Mouse (Mus musculus): ENCODE measurements at regions not wholly inside any gene's neighbourhood (a gene's known extent, or its start where the extent isn't known, plus 50 kb on each side); places are given as distances from the start of the nearest gene placed in this dataset.

- H3K27me3 ChIP-seq (ENCODE audit: insufficient read depth, low read length), result no peaks in the 10 kb centered on the region
- H3K4me2 ChIP-seq (ENCODE audit: low read depth, low read length, poor library complexity, severe bottlenecking), result no peak overlapping the region
- no peak overlapping the region for H3K27ac ChIP-seq (ENCODE audit: low read depth, low read length)
- 60% methylated on average over 2 of the region's 2 CpGs for WGBS
- DNase-seq (ENCODE audit: low spot score) (peak; percentile 67), ATAC-seq (ENCODE audit: low FRiP score) (peak; percentile 41; the same call in 1 of the 2 replicates)
- H3K36me3 ChIP-seq (ENCODE audit: insufficient read depth, low read length), result no peaks in the 10 kb centered on the region
- TF ChIP-seq CTCF (IDR thresholded peaks at IDR 0.05), result no peak
- no peaks in the 10 kb centered on the region for H3K4me1 ChIP-seq (ENCODE audit: insufficient read depth, low read length)
- no peak overlapping the region for H3K9ac ChIP-seq (replicated peaks; ENCODE audit: low read length, poor library complexity, severe bottlenecking)
- H3K4me3 ChIP-seq (ENCODE audit: low read depth, low read length), result no peak overlapping the region
- no peaks in the 10 kb centered on the region for H3K9me3 ChIP-seq (ENCODE audit: low read length)
These were observed 52.2 kb downstream of the Aldoart1 start for GRCm38 (mm10) chr4:72800014-72800786.

DNA sequence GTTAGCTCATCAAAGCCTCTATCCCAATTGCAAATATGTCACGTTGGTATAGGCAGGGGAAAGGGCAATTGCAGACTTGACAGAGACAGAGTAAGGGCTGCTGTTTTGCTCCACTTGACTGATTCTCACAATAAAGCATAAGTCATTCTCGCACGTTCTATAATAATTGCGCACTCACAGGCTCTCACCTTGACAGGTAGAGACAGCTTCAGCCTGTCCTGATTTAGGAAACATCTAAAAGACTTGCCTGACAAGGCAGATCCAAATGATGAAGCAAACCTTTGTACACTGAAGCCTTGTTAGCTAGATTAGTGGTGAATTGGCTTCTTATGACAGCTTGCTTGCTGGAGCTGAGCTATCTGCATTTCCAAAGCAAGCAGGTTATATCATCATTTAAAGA, 52.9 kb downstream of the Aldoart1 start:
- DNase-seq (ENCODE audit: low spot score) (no peak), ATAC-seq (ENCODE audit: low FRiP score) (peak; percentile 41; the same call in 1 of the 2 replicates)
- Histone ChIP-seq H3K4me3 (ENCODE audit: low read depth, low read length) (no peak overlapping the region), H3K4me2 (ENCODE audit: low read depth, low read length, poor library complexity, severe bottlenecking) (no peak overlapping the region), H3K9ac (replicated peaks; ENCODE audit: low read length, poor library complexity, severe bottlenecking) (no peak overlapping the region), H3K9me3 (ENCODE audit: low read length) (no peaks in the 10 kb centered on the region), H3K27ac (ENCODE audit: low read depth, low read length) (no peak overlapping the region), H3K36me3 (ENCODE audit: insufficient read depth, low read length) (no peaks in the 10 kb centered on the region), H3K27me3 (ENCODE audit: insufficient read depth, low read length) (no peaks in the 10 kb centered on the region), H3K4me1 (ENCODE audit: insufficient read depth, low read length) (no peaks in the 10 kb centered on the region)
- TF ChIP-seq CTCF (IDR thresholded peaks at IDR 0.05), result no peak
- 63% methylated on average over 4 of the region's 4 CpGs for WGBS

GRCm38 (mm10) chr4:72788796-72789195, 63.6 kb downstream of the Aldoart1 start:
- no peaks in the 10 kb centered on the region for H3K36me3 ChIP-seq (ENCODE audit: insufficient read depth, low read length)
- no peaks in the 10 kb centered on the region for H3K27me3 ChIP-seq (ENCODE audit: insufficient read depth, low read length)
- TF ChIP-seq CTCF (IDR thresholded peaks at IDR 0.05), result no peak
- ATAC-seq (ENCODE audit: low FRiP score) (no peak), DNase-seq (ENCODE audit: low spot score) (no peak)
- H3K4me3 ChIP-seq (ENCODE audit: low read depth, low read length), result no peak overlapping the region
- WGBS, result 87% methylated on average over 4 of the region's 4 CpGs
- no peaks in the 10 kb centered on the region for H3K4me1 ChIP-seq (ENCODE audit: insufficient read depth, low read length)
- H3K27ac ChIP-seq (ENCODE audit: low read depth, low read length), result no peak overlapping the region
- no peak overlapping the region for H3K9ac ChIP-seq (replicated peaks; ENCODE audit: low read length, poor library complexity, severe bottlenecking)
- no peaks in the 10 kb centered on the region for H3K9me3 ChIP-seq (ENCODE audit: low read length)
- H3K4me2 ChIP-seq (ENCODE audit: low read depth, low read length, poor library complexity, severe bottlenecking), result no peak overlapping the region

GRCm38 (mm10) chr4:72766896-72767295, 85.5 kb downstream of the Aldoart1 start:
- no peaks in the 10 kb centered on the region for H3K9me3 ChIP-seq (ENCODE audit: low read length)
- peak; percentile 29; the same call in 1 of the 2 replicates for ATAC-seq (ENCODE audit: low FRiP score)
- DNase-seq (ENCODE audit: low spot score), result no peak
- H3K27me3 ChIP-seq (ENCODE audit: insufficient read depth, low read length), result no peaks in the 10 kb centered on the region
- no peak overlapping the region for H3K4me3 ChIP-seq (ENCODE audit: low read depth, low read length)
- no peak overlapping the region for H3K9ac ChIP-seq (replicated peaks; ENCODE audit: low read length, poor library complexity, severe bottlenecking)
- no peak overlapping the region for H3K27ac ChIP-seq (ENCODE audit: low read depth, low read length)
- no peaks in the 10 kb centered on the region for H3K36me3 ChIP-seq (ENCODE audit: insufficient read depth, low read length)
- no peak overlapping the region for H3K4me2 ChIP-seq (ENCODE audit: low read depth, low read length, poor library complexity, severe bottlenecking)
- 63% methylated on average over 5 of the region's 5 CpGs for WGBS
- no peak for TF ChIP-seq CTCF (IDR thresholded peaks at IDR 0.05)
- H3K4me1 ChIP-seq (ENCODE audit: insufficient read depth, low read length), result no peaks in the 10 kb centered on the region

- Histone ChIP-seq H3K4me2 (ENCODE audit: low read depth, low read length, poor library complexity, severe bottlenecking) (no peak overlapping the region), H3K9ac (replicated peaks; ENCODE audit: low read length, poor library complexity, severe bottlenecking) (no peak overlapping the region), H3K27me3 (ENCODE audit: insufficient read depth, low read length) (no peaks in the 10 kb centered on the region), H3K36me3 (ENCODE audit: insufficient read depth, low read length) (no peaks in the 10 kb centered on the region), H3K4me1 (ENCODE audit: insufficient read depth, low read length) (no peaks in the 10 kb centered on the region), H3K9me3 (ENCODE audit: low read length) (no peaks in the 10 kb centered on the region), H3K27ac (ENCODE audit: low read depth, low read length) (no peak overlapping the region), H3K4me3 (ENCODE audit: low read depth, low read length) (no peak overlapping the region)
- WGBS, result 40% methylated on average over 2 of the region's 2 CpGs
- DNase-seq (ENCODE audit: low spot score) (peak; percentile 17), ATAC-seq (ENCODE audit: low FRiP score) (peak; percentile 47; the same call in 1 of the 2 replicates)
- no peak for TF ChIP-seq CTCF (IDR thresholded peaks at IDR 0.05)
These were observed 86.0 kb downstream of the Aldoart1 start for GRCm38 (mm10) chr4:72766386-72766785.

Data from midbrain, postnatal 0 days (tissue).